Mouse (Mus musculus) neural tube, embryonic 14.5 days (tissue): ENCODE measurements around the gene Krtcap2. TPM values are rescaled to one million over a fixed set of nuclear protein-coding genes. Genes with fewer than 3 reads are reported as not detected.
A peak's percentile ranks its signal among the peaks of the same experiment; 100 is the strongest.

Source experiments
- ATAC-seq: fragments of 200-750 bp; cut with Nextera tagmentation; 2 replicates; pipeline ENCODE4 v1.8.0; 2017; ENCODE audit warnings: low read depth, mild to moderate bottlenecking, moderate TSS enrichment, moderate library complexity
- H3K27ac ChIP-seq: fragments of 300-500 bp; sonication (generic); 2 replicates; pipeline ENCODE4 v1.5.1; 2014; ENCODE audit warnings: low read depth, mild to moderate bottlenecking, control low read depth, low read length, moderate library complexity, mixed read lengths
- H3K27me3 ChIP-seq: fragments of 300-500 bp; sonication (generic); 2 replicates; pipeline ENCODE4 v1.6.1; 2014; ENCODE audit warnings: low read length; ENCODE audit not compliant: control insufficient read depth, insufficient read depth
- H3K36me3 ChIP-seq: fragments of 300-500 bp; sonication (generic); 2 replicates; pipeline ENCODE4 v1.6.1; 2014; ENCODE audit warnings: low read length, mixed read lengths; ENCODE audit not compliant: control insufficient read depth, insufficient read depth
- H3K4me1 ChIP-seq: fragments of 300-500 bp; sonication (generic); 2 replicates; pipeline ENCODE4 v1.6.1; 2014; ENCODE audit warnings: low read length; ENCODE audit not compliant: control insufficient read depth, insufficient read depth
- H3K4me2 ChIP-seq: fragments of 300-500 bp; sonication (generic); 2 replicates; pipeline ENCODE4 v1.6.1; 2014; ENCODE audit warnings: mild to moderate bottlenecking, low read depth, low read length, control low read depth
- H3K4me3 ChIP-seq: fragments of 300-500 bp; sonication (generic); 2 replicates; pipeline ENCODE4 v1.5.1; 2014; ENCODE audit warnings: low read depth, low read length, control low read depth, mixed read lengths
- H3K9ac ChIP-seq: fragments of 300-500 bp; sonication (generic); replicated peaks from 2 replicates; pipeline ENCODE4 v1.6.1; 2014; ENCODE audit warnings: low read depth, mild to moderate bottlenecking, control low read depth, low read length, mixed read lengths
- H3K9me3 ChIP-seq: fragments of 300-500 bp; sonication (generic); 2 replicates; pipeline ENCODE4 v1.6.1; 2016; ENCODE audit warnings: low read length; ENCODE audit not compliant: control insufficient read depth
- WGBS: fragments of 180-500 bp; shearing (Covaris S2); extraction: QIAGEN DNeasy Blood & Tissue Kit; methylation state at CpG from one replicate; pipeline ENCODE4 v1.1.7; 2014; 5-methylcytosine and 5-hydroxymethylcytosine counted together
- polyA plus RNA-seq: library from polyadenylated mRNA; unstranded; fragments of >200 nt; fragmentation: Nextera tagmentation; extraction: Ambion mirVana; gene quantifications from 2 replicates; pipeline ENCODE4 v1.2.1, GENCODE M21; 2014

Krtcap2 gene
- 206 and 240 TPM in 2 replicates for polyA plus RNA-seq

DNA sequence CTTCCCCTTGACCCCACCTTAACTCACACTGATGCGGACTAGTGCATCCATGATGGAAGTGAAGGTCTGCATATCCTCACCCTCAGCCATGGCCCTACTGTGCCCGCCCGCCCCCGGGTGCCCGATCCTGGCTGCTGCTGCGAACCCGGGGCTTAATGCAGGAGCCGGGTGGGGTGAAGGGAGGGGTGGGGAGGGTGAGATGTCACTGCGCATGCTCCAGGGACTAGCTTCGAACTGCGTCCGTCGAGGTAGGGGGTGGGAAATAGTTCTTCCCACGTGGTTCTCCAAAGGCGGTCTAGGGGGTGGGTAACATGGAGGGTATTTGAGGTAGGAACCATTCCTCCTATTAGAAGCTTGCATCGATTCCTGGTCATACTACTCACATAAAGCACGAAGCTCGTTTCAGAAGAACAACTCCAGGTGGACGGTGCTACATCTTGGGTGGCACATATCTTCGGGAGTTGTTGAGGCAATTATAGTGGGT is at the start of gene Krtcap2:
TSS of gene Krtcap2 (plus strand) at position 279 of the 484 bp plus-strand sequence.
- H3K36me3 ChIP-seq = peaks cover 13% of the 10 kb centered on the region
- H3K4me1 ChIP-seq = peaks cover 25% of the 10 kb centered on the region

DNA sequence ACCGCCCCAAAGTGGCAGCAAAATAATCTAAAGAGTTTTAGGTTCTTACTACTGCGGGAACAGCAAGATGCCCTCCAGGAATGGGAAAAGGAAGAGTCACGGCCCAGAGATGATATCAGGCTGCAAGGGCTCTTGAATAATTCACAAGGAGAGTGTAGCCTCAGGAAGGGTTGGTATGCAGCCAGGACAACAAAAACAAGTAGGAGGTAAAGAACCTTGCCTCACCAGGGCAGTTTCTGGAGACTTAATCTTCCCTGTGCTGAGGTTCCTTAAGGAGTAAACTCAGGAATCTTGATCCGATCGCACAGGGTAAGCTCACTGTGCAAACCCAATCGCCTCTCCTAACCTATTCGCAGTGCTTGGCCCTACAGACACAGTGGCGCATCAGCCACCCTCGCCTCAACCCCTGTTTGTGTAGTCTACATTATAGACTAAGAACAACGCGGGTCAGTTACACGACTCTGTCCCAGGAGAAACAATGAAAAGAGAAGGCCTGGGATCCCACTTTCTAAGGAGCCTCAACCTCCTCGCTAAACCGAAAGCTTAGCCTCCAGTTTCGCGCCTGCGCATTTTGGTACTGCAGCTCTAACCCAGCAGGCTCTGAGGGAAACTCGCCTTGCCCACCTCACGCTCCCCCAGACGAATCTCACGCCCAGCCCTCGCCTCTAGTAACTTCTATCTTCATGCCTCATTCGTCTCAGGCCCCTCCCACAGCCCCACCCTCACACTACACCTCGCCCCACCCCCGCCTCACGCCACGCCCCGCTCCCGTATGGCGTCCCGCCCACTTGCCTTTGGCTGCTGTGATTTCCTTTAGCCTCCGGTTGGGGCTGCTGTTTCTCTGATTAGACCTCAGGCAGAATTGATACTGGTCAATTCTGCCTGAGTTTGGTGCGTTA is 49.5 kb upstream of the Krtcap2 start:
- Histone ChIP-seq H3K4me3 (peak overlapping the region; percentile 27), H3K4me2 (peak overlapping the region; percentile 45), H3K4me1 (no peaks in the 10 kb centered on the region), H3K9ac (peak overlapping the region; percentile 29), H3K27ac (peak overlapping the region; percentile 56), H3K36me3 (no peaks in the 10 kb centered on the region), H3K27me3 (no peaks in the 10 kb centered on the region), H3K9me3 (no peaks in the 10 kb centered on the region)
- peak; percentile 94 for ATAC-seq
- 9% methylated on average over 33 of the region's 33 CpGs for WGBS

More for the DNA sequence above, at the start of gene Krtcap2:
- peak within 1 kb of the TSS; percentile 94 for H3K27ac ChIP-seq
- no peaks in the 10 kb centered on the region for H3K9me3 ChIP-seq
- H3K4me2 ChIP-seq = peak within 1 kb of the TSS; percentile 93
- H3K27me3 ChIP-seq = no peaks in the 10 kb centered on the region
- 3% methylated on average over 20 of the region's 20 CpGs for WGBS
- peak within 1 kb of the TSS; percentile 70 for H3K9ac ChIP-seq
- peak; percentile 52 for ATAC-seq
- H3K4me3 ChIP-seq = peak within 1 kb of the TSS; percentile 42

DNA sequence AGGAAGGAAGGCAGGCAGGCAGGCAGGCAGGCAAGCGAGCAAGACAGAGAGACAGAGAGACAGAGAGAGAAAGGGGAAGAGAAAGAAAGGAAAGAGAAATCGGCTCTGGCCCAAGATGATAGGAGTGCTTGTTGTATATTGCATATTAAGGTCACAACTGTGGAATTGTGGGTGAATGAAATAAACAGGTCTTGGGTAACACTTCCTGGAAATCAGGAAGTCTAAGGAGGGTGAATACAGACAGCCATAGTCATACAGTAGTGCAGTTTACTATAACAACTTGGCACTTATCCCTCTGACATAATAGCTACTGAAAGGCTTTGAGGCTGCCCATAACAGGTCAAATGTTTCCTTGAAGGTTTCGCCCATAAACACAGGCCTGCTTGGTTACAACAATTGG is 45.9 kb upstream of the Krtcap2 start:
- Histone ChIP-seq H3K27me3 (no peaks in the 10 kb centered on the region), H3K36me3 (peaks cover 10% of the 10 kb centered on the region), H3K27ac (no peak overlapping the region), H3K4me2 (no peak overlapping the region), H3K9me3 (no peaks in the 10 kb centered on the region), H3K4me3 (no peak overlapping the region), H3K9ac (no peak overlapping the region), H3K4me1 (peaks cover 5% of the 10 kb centered on the region; the same call in 1 of the 2 replicates)
- no peak for ATAC-seq
- 84% methylated on average over 3 of the region's 3 CpGs for WGBS

DNA sequence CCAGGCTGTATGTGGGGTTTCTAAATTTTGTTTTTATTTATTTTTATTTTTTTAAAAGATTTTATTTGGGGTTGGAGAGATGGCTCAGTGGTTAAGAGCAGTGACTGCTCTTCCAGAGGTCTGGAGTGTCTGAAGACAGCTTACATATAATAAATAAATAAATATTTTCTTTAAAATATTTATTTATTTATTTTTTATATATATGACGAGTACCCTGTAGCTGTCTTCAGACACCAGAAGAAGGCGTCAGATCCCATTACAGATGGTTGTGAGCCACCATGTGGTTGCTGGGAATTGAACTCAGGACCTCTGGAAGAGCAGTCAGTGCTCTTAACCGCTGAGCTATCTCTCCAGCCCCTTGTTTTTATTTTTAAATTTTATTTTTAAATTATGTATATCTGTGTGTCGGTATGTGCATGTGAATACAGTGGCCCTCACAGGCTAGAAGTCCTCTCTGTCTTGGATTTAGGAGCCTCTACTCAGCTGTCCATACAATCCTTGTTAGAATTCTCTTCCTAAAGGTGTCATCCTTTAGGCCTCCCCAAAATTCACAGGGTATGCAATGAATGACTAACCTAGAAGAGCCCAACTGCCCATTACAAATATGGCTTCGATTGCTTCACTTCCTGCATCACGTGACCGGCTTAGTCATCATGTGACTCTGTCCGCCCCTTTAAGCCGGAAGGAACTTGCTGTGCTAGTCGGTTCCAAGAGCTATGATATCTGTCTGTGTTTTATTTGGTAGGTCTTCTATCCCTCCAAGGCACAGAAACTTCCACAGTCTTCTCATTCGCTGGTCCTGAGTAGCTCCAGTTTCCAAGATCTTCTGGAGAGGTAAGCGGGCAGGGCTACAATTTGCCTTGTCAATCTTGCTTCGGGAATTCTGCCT is 43.3 kb upstream of the Krtcap2 start, which contains the start of gene Gba:
TSS of gene Gba (plus strand) at position 676 of the 889 bp plus-strand sequence.
- 27% methylated on average over 13 of the region's 13 CpGs for WGBS
- H3K36me3 ChIP-seq = peaks cover 27% of the 10 kb centered on the region
- peak within 1 kb of the TSS; percentile 41 for H3K9ac ChIP-seq
- no peak within 1 kb of the TSS for H3K27ac ChIP-seq
- no peaks in the 10 kb centered on the region for H3K9me3 ChIP-seq
- H3K4me2 ChIP-seq = peak within 1 kb of the TSS; percentile 53
- ATAC-seq = peak; percentile 86
- peak within 1 kb of the TSS; percentile 46 for H3K4me3 ChIP-seq
- H3K27me3 ChIP-seq = no peaks in the 10 kb centered on the region
- peaks cover 5% of the 10 kb centered on the region; the same call in 1 of the 2 replicates for H3K4me1 ChIP-seq

DNA sequence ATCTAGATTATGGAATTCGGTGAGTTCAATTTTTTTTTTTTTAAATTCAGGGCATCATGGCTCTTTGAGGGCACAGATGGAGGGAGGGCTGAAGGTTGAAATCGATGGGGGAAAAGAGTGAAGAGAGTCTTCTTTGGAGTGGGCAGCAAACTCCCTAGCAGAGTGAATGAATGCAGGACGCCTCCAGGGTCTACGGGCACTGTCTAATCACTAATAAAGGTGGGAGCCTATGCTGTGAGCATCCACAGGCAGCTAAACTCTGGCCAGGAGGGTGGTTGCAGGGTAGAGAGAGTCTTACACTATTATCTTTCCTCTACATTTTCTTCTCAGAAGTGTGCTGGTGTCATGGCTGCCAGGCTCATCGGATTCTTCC is 42.6 kb upstream of the Krtcap2 start:
- Histone ChIP-seq H3K4me1 (peaks cover 5% of the 10 kb centered on the region; the same call in 1 of the 2 replicates), H3K9ac (peak overlapping the region; percentile 41), H3K4me2 (peak overlapping the region; percentile 53), H3K9me3 (no peaks in the 10 kb centered on the region), H3K27me3 (no peaks in the 10 kb centered on the region), H3K4me3 (peak overlapping the region; percentile 46), H3K27ac (no peak overlapping the region), H3K36me3 (peaks cover 33% of the 10 kb centered on the region)
- ATAC-seq = peak; percentile 9; the same call in 1 of the 2 replicates
- 44% methylated on average over 5 of the region's 5 CpGs for WGBS

DNA sequence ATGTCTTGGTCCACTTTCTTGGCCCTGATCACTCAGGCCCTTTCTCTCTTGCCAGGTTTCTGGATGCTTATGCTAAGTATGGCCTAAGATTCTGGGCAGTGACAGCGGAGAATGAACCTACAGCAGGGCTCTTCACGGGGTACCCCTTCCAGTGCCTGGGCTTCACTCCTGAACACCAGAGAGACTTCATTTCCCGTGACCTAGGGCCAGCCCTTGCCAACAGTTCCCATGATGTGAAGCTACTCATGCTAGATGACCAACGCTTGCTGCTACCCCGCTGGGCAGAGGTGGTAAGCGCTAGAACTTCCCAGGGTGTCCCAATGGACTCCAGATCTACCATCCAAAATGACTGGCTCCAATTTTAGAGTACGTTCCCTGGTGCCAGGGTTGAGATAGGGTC is 39.7 kb upstream of the Krtcap2 start:
- peaks cover 62% of the 10 kb centered on the region for H3K36me3 ChIP-seq

DNA sequence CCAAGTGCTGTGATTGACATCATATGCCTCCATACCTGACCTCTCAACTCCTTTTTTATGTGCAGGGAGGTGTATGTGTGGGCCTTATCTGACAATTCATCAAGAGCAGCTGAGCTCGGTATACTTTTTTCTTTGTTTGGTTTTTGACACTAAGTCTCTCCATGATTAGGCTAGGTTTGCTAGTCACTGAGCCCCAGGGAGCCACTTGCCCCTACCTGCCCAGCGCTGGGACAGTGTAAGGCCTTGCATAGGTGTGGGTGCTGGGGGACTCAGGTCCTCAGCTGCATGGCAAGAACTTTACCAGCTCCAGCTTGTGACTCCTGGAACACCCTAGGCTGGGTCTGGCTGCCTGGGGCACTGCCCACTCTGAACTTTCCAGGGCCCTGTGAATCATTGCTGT is 39.1 kb upstream of the Krtcap2 start:
- Histone ChIP-seq H3K4me3 (no peak overlapping the region), H3K27me3 (no peaks in the 10 kb centered on the region), H3K9me3 (no peaks in the 10 kb centered on the region), H3K36me3 (peaks cover 65% of the 10 kb centered on the region), H3K9ac (no peak overlapping the region), H3K4me2 (no peak overlapping the region), H3K4me1 (peaks cover 5% of the 10 kb centered on the region; the same call in 1 of the 2 replicates), H3K27ac (no peak overlapping the region)
- no peak for ATAC-seq
- 93% methylated on average over 2 of the region's 2 CpGs for WGBS

More for the DNA sequence above, 39.7 kb upstream of the Krtcap2 start:
- no peak for ATAC-seq
- Histone ChIP-seq H3K27ac (no peak overlapping the region), H3K4me1 (peaks cover 5% of the 10 kb centered on the region; the same call in 1 of the 2 replicates), H3K9me3 (no peaks in the 10 kb centered on the region), H3K4me2 (no peak overlapping the region), H3K27me3 (no peaks in the 10 kb centered on the region), H3K9ac (no peak overlapping the region), H3K4me3 (no peak overlapping the region)
- WGBS = 94% methylated on average over 7 of the region's 7 CpGs

DNA sequence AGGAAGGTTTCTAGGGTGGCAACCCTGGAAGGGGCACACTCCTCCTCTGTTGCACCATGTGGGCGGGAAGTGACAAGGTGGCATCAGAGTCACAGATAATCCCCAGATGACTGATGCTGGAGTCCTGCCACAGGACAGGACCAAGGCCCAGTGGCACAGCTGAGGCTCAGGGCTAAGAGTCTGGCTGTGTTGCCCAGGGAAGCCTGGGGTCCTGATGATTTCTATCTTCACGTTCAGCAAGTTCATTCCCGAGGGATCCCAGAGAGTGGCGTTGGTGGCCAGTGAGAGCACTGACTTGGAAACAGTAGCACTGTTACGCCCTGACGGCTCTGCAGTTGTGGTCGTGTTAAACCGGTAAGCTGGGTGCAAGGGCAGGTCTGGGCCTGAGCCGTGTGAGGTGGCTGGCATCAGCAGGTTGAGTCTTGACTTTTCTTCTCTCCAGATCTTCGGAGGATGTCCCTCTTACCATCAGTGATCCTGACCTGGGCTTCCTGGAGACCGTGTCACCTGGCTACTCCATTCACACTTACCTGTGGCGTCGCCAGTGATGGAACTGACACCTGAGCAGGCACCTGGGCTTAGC is 37.6 kb upstream of the Krtcap2 start:
- no peak overlapping the region for H3K9ac ChIP-seq
- H3K27ac ChIP-seq = no peak overlapping the region
- H3K4me3 ChIP-seq = no peak overlapping the region
- no peaks in the 10 kb centered on the region for H3K27me3 ChIP-seq
- H3K4me1 ChIP-seq = peaks cover 10% of the 10 kb centered on the region
- peaks cover 65% of the 10 kb centered on the region for H3K36me3 ChIP-seq
- no peak for ATAC-seq
- H3K9me3 ChIP-seq = no peaks in the 10 kb centered on the region
- WGBS = 93% methylated on average over 13 of the region's 13 CpGs
- H3K4me2 ChIP-seq = no peak overlapping the region
